Mouse (Mus musculus) G1E (cell line): ENCODE data around the gene Gm10188.

Experiments
- CTCF ChIP-seq: IDR thresholded peaks from 2 replicates; pipeline ENCODE4 v1.5.1; 2012; ENCODE audit warnings: low read depth, low read length, inconsistent platforms, mixed read lengths
- GATA1 ChIP-seq: IDR thresholded peaks from 2 replicates; pipeline ENCODE4 v1.6.1; 2012; ENCODE audit warnings: borderline replicate concordance, low read length, inconsistent platforms, mixed read lengths
- GATA2 ChIP-seq: IDR thresholded peaks from 2 replicates; pipeline ENCODE4 v1.6.1; 2012; ENCODE audit warnings: low read depth, low read length, inconsistent platforms, borderline replicate concordance
- POLR2AphosphoS5 ChIP-seq: IDR thresholded peaks from 2 replicates; pipeline ENCODE4 v1.6.1; 2012; ENCODE audit warnings: low read depth, low read length, inconsistent platforms; ENCODE audit not compliant: insufficient replicate concordance
- TAL1 ChIP-seq: conservative IDR thresholded peaks from 2 replicates; pipeline ENCODE4 v1.6.1; 2012; ENCODE audit warnings: low read depth, low read length, inconsistent platforms, mixed read lengths

GRCm38 (mm10) chr1:132216276-132216675 lies 13.3 kb downstream of the Gm10188 start:
- no peak for TF ChIP-seq CTCF
- TF ChIP-seq GATA1, result no peak
- TF ChIP-seq TAL1, result no peak
- no peak for TF ChIP-seq POLR2AphosphoS5
- TF ChIP-seq GATA2, result no peak
